Mouse (Mus musculus): Measurements from ENCODE around the gene Akr7a5. TPM values are rescaled to one million over a fixed set of nuclear protein-coding genes. Genes with fewer than 3 reads are reported as not detected.

Gene Akr7a5
- polyA plus RNA-seq, 1 experiment from 2014 or later, result 108 TPM

DNA sequence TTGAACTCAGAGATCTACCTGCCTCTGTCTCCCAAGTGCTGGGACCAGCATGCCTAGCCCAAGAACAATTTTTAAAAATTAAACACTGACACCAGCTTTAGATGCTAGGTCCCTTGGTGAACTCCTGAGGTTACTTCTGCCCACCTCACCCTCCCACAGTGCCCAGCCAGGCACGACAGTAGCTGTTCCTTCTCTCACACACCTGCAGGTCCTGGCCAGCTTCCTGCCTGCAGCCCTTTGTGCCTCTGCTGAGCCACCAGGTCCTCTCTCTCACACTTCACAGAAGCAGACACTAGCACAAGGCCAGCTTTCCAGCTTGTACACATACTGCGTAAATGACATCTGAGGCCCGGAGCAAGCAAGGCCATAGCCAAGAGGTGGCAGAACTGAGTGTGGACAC lies 5.0 kb upstream of the Akr7a5 start:
- Histone ChIP-seq H3K36me3 (ENCODE audit: control insufficient read depth, insufficient read depth, low read length) (peaks cover 6% of the 10 kb centered on the region; the same call in 1 of the 2 replicates), H3K4me3 (ENCODE audit: low read depth, low read length) (no peak overlapping the region), H3K4me1 (ENCODE audit: control insufficient read depth, insufficient read depth, low read length) (peaks cover 4% of the 10 kb centered on the region; the same call in 1 of the 2 replicates), H3K27ac (ENCODE audit: low read length) (no peak overlapping the region), H3K27me3 (ENCODE audit: control insufficient read depth, insufficient read depth, low read length) (no peaks in the 10 kb centered on the region), H3K4me2 (replicated peaks; ENCODE audit: low read depth, low read length) (no peak overlapping the region), H3K9me3 (ENCODE audit: control insufficient read depth, low read depth, low read length) (no peaks in the 10 kb centered on the region), H3K9ac (replicated peaks; ENCODE audit: low read depth, low read length) (no peak overlapping the region)
- WGBS, result 89% methylated on average over 3 of the region's 3 CpGs
- no peak for ATAC-seq (ENCODE audit: insufficient number of reproducible peaks, insufficient read depth, low FRiP score, low read depth)

DNA sequence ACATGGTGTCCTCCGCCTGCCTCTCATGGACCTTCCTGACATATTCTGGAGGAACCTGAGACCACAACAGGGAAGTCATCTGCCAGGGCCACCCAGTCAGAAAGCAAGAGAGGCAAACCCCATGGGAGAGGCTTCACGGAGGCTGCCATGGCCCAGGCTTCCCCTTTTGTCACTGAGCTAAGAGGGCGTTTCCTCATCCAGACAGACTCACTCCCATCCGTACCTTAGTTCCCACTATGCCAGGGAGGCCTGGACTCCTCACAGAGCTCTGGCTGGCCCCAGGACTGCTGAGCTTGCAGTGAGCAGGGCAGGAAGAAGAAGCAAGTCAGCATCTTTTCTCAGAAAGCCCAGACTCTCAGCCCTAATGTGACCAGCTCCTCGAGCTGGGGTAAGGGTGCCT lies 2.6 kb upstream of the Akr7a5 start:
- Histone ChIP-seq H3K4me3 (ENCODE audit: low read depth, low read length) (no peak overlapping the region), H3K9me3 (ENCODE audit: control insufficient read depth, low read depth, low read length) (no peaks in the 10 kb centered on the region), H3K36me3 (ENCODE audit: control insufficient read depth, insufficient read depth, low read length) (peaks cover 6% of the 10 kb centered on the region; the same call in 1 of the 2 replicates), H3K4me2 (replicated peaks; ENCODE audit: low read depth, low read length) (no peak overlapping the region), H3K27ac (ENCODE audit: low read length) (no peak overlapping the region), H3K4me1 (ENCODE audit: control insufficient read depth, insufficient read depth, low read length) (peaks cover 10% of the 10 kb centered on the region; the same call in 1 of the 2 replicates), H3K27me3 (ENCODE audit: control insufficient read depth, insufficient read depth, low read length) (no peaks in the 10 kb centered on the region), H3K9ac (replicated peaks; ENCODE audit: low read depth, low read length) (no peak overlapping the region)
- no peak for ATAC-seq (ENCODE audit: insufficient number of reproducible peaks, insufficient read depth, low FRiP score, low read depth)
- 90% methylated on average over 5 of the region's 5 CpGs for WGBS

DNA sequence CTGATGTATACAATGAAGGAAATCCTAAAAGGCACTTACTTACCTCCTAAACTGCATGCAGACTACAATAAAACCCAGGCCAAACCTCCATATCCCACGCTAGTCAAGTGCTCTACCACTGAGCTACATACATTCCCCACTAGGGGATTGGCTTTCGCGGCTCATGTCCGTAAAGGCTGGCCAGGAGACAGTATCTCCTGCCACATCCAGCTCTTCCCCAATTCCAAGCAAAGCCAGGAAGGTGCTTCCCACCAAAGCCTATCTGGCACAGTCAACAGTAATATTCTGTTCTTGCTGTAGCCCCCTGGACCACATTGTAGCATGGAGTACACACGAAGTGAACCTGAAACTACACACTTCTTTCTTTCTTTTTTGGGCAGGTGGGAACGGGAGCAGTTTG lies 893 bp upstream of the Akr7a5 start:
- peak overlapping the region; percentile 11; the same call in 1 of the 2 replicates for H3K27ac ChIP-seq (ENCODE audit: low read length)
- H3K4me2 ChIP-seq (replicated peaks; ENCODE audit: low read depth, low read length), result peak overlapping the region; percentile 97
- WGBS, result 20% methylated on average over 6 of the region's 6 CpGs
- H3K4me3 ChIP-seq (ENCODE audit: low read depth, low read length), result peak overlapping the region; percentile 66
- peak overlapping the region; percentile 66; the same call in 1 of the 2 replicates for H3K9ac ChIP-seq (replicated peaks; ENCODE audit: low read depth, low read length)
- peaks cover 10% of the 10 kb centered on the region; the same call in 1 of the 2 replicates for H3K4me1 ChIP-seq (ENCODE audit: control insufficient read depth, insufficient read depth, low read length)
- H3K36me3 ChIP-seq (ENCODE audit: control insufficient read depth, insufficient read depth, low read length), result peaks cover 11% of the 10 kb centered on the region; the same call in 1 of the 2 replicates
- no peak for ATAC-seq (ENCODE audit: insufficient number of reproducible peaks, insufficient read depth, low FRiP score, low read depth)
- no peaks in the 10 kb centered on the region for H3K27me3 ChIP-seq (ENCODE audit: control insufficient read depth, insufficient read depth, low read length)
- no peaks in the 10 kb centered on the region for H3K9me3 ChIP-seq (ENCODE audit: control insufficient read depth, low read depth, low read length)

GRCm38 (mm10) chr4:139310899-139311701 lies 556 bp downstream of the Akr7a5 start:
- WGBS, result under 1% methylated on average over 53 of the region's 53 CpGs
- H3K4me1 ChIP-seq (ENCODE audit: control insufficient read depth, insufficient read depth, low read length), result peaks cover 10% of the 10 kb centered on the region; the same call in 1 of the 2 replicates
- peak; percentile 72 for ATAC-seq (ENCODE audit: insufficient number of reproducible peaks, insufficient read depth, low FRiP score, low read depth)

GRCm38 (mm10) chr4:139311707-139312106 lies 1.2 kb downstream of the Akr7a5 start:
- ATAC-seq (ENCODE audit: insufficient number of reproducible peaks, insufficient read depth, low FRiP score, low read depth), result no peak

More at GRCm38 (mm10) chr4:139310899-139311701, 556 bp downstream of the Akr7a5 start:
- Histone ChIP-seq H3K36me3 (ENCODE audit: control insufficient read depth, insufficient read depth, low read length) (peaks cover 18% of the 10 kb centered on the region; the same call in 1 of the 2 replicates), H3K4me2 (replicated peaks; ENCODE audit: low read depth, low read length) (peak overlapping the region; percentile 97), H3K9me3 (ENCODE audit: control insufficient read depth, low read depth, low read length) (no peaks in the 10 kb centered on the region), H3K27ac (ENCODE audit: low read length) (peak overlapping the region; percentile 69), H3K9ac (replicated peaks; ENCODE audit: low read depth, low read length) (peak overlapping the region; percentile 66), H3K27me3 (ENCODE audit: control insufficient read depth, insufficient read depth, low read length) (no peaks in the 10 kb centered on the region), H3K4me3 (ENCODE audit: low read depth, low read length) (peak overlapping the region; percentile 66)

GRCm38 (mm10) chr4:139312632-139313031 lies 2.1 kb downstream of the Akr7a5 start:
- ATAC-seq (ENCODE audit: insufficient number of reproducible peaks, insufficient read depth, low FRiP score, low read depth), result no peak
- Histone ChIP-seq H3K4me3 (ENCODE audit: low read depth, low read length) (no peak overlapping the region), H3K27me3 (ENCODE audit: control insufficient read depth, insufficient read depth, low read length) (no peaks in the 10 kb centered on the region), H3K9ac (replicated peaks; ENCODE audit: low read depth, low read length) (no peak overlapping the region), H3K4me1 (ENCODE audit: control insufficient read depth, insufficient read depth, low read length) (peaks cover 10% of the 10 kb centered on the region; the same call in 1 of the 2 replicates), H3K4me2 (replicated peaks; ENCODE audit: low read depth, low read length) (no peak overlapping the region), H3K27ac (ENCODE audit: low read length) (no peak overlapping the region), H3K9me3 (ENCODE audit: control insufficient read depth, low read depth, low read length) (no peaks in the 10 kb centered on the region), H3K36me3 (ENCODE audit: control insufficient read depth, insufficient read depth, low read length) (peaks cover 27% of the 10 kb centered on the region; the same call in 1 of the 2 replicates)
- WGBS, result 67% methylated on average over 4 of the region's 4 CpGs

More at GRCm38 (mm10) chr4:139311707-139312106, 1.2 kb downstream of the Akr7a5 start:
- Histone ChIP-seq H3K27me3 (ENCODE audit: control insufficient read depth, insufficient read depth, low read length) (no peaks in the 10 kb centered on the region), H3K9me3 (ENCODE audit: control insufficient read depth, low read depth, low read length) (no peaks in the 10 kb centered on the region), H3K4me1 (ENCODE audit: control insufficient read depth, insufficient read depth, low read length) (peaks cover 10% of the 10 kb centered on the region; the same call in 1 of the 2 replicates), H3K27ac (ENCODE audit: low read length) (0 out of 2 replicates have a peak overlapping the region, but pooled peaks have one; percentile 44), H3K4me3 (ENCODE audit: low read depth, low read length) (peak overlapping the region; percentile 66), H3K4me2 (replicated peaks; ENCODE audit: low read depth, low read length) (peak overlapping the region; percentile 97), H3K9ac (replicated peaks; ENCODE audit: low read depth, low read length) (peak overlapping the region; percentile 66), H3K36me3 (ENCODE audit: control insufficient read depth, insufficient read depth, low read length) (peaks cover 22% of the 10 kb centered on the region; the same call in 1 of the 2 replicates)
- WGBS, result 18% methylated on average over 14 of the region's 14 CpGs

DNA sequence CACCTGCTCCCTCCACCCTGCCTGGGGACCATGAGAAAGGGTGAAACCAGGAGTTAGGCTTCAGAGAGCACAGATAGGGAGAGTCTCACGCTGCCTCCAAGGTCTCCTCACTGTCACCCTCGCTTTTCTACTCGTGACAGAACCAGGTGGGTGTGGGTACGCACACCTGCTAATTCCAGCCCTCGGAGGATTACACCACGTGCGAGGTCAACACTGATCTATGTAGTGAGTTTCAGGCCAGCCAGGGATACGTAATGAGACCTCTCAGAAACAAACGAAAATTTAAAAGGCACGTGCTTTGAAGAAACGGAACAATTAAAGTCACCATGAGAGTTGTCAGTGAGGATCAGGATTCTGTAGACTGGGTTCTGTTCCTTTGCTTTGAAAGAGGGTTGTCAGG lies 7.9 kb downstream of the Akr7a5 start:
- H3K36me3 ChIP-seq (ENCODE audit: control insufficient read depth, insufficient read depth, low read length), result peaks cover 31% of the 10 kb centered on the region; the same call in 1 of the 2 replicates
- H3K4me3 ChIP-seq (ENCODE audit: low read depth, low read length), result no peak overlapping the region
- 88% methylated on average over 11 of the region's 11 CpGs for WGBS
- H3K9ac ChIP-seq (replicated peaks; ENCODE audit: low read depth, low read length), result no peak overlapping the region
- no peak overlapping the region for H3K27ac ChIP-seq (ENCODE audit: low read length)
- H3K9me3 ChIP-seq (ENCODE audit: control insufficient read depth, low read depth, low read length), result no peaks in the 10 kb centered on the region
- H3K27me3 ChIP-seq (ENCODE audit: control insufficient read depth, insufficient read depth, low read length), result no peaks in the 10 kb centered on the region
- no peak overlapping the region for H3K4me2 ChIP-seq (replicated peaks; ENCODE audit: low read depth, low read length)
- no peaks in the 10 kb centered on the region for H3K4me1 ChIP-seq (ENCODE audit: control insufficient read depth, insufficient read depth, low read length)
- ATAC-seq (ENCODE audit: insufficient number of reproducible peaks, insufficient read depth, low FRiP score, low read depth), result no peak

GRCm38 (mm10) chr4:139319740-139320139 lies 9.2 kb downstream of the Akr7a5 start:
- no peaks in the 10 kb centered on the region for H3K4me1 ChIP-seq (ENCODE audit: control insufficient read depth, insufficient read depth, low read length)
- no peaks in the 10 kb centered on the region for H3K27me3 ChIP-seq (ENCODE audit: control insufficient read depth, insufficient read depth, low read length)
- no peak for ATAC-seq (ENCODE audit: insufficient number of reproducible peaks, insufficient read depth, low FRiP score, low read depth)
- peaks cover 25% of the 10 kb centered on the region; the same call in 1 of the 2 replicates for H3K36me3 ChIP-seq (ENCODE audit: control insufficient read depth, insufficient read depth, low read length)
- H3K4me3 ChIP-seq (ENCODE audit: low read depth, low read length), result no peak overlapping the region
- no peaks in the 10 kb centered on the region for H3K9me3 ChIP-seq (ENCODE audit: control insufficient read depth, low read depth, low read length)
- 94% methylated on average over 4 of the region's 4 CpGs for WGBS
- no peak overlapping the region for H3K4me2 ChIP-seq (replicated peaks; ENCODE audit: low read depth, low read length)
- no peak overlapping the region for H3K9ac ChIP-seq (replicated peaks; ENCODE audit: low read depth, low read length)
- H3K27ac ChIP-seq (ENCODE audit: low read length), result no peak overlapping the region

Data from stomach, embryonic 14.5 days (tissue).